Mouse (Mus musculus) intestine, embryonic 16.5 days (tissue): ENCODE results near the gene Batf2. TPM values are rescaled to one million over a fixed set of nuclear protein-coding genes. Genes with fewer than 3 reads are reported as not detected.

Experiments used
- ATAC-seq: fragments of 200-750 bp; cut with Nextera tagmentation; 2 replicates; pipeline ENCODE4 v1.8.0; 2017; ENCODE audit warnings: moderate TSS enrichment, moderate library complexity
- H3K27ac ChIP-seq: fragments of 300-500 bp; sonication (generic); 2 replicates; pipeline ENCODE4 v1.5.1; 2014; ENCODE audit warnings: mild to moderate bottlenecking, low read length
- H3K27me3 ChIP-seq: fragments of 300-500 bp; sonication (generic); replicated peaks from 2 replicates; pipeline ENCODE4 v1.6.1; 2014; ENCODE audit warnings: low read length, control low read depth, mixed read lengths; ENCODE audit not compliant: control insufficient read depth, insufficient read depth
- H3K36me3 ChIP-seq: fragments of 300-500 bp; sonication (generic); 2 replicates; pipeline ENCODE4 v1.6.1; 2014; ENCODE audit warnings: low read length, control low read depth; ENCODE audit not compliant: control insufficient read depth, insufficient read depth
- H3K4me1 ChIP-seq: fragments of 300-500 bp; sonication (generic); 2 replicates; pipeline ENCODE4 v1.6.1; 2014; ENCODE audit warnings: low read length, control low read depth, mixed read lengths; ENCODE audit not compliant: control insufficient read depth, insufficient read depth
- H3K4me2 ChIP-seq: fragments of 300-500 bp; sonication (generic); 2 replicates; pipeline ENCODE4 v1.6.1; 2014; ENCODE audit warnings: low read depth, low read length, control low read depth
- H3K4me3 ChIP-seq: fragments of 300-500 bp; sonication (generic); 2 replicates; pipeline ENCODE4 v1.5.1; 2014; ENCODE audit warnings: mild to moderate bottlenecking, low read length
- H3K9ac ChIP-seq: fragments of 300-500 bp; sonication (generic); 2 replicates; pipeline ENCODE4 v1.6.1; 2014; ENCODE audit warnings: low read depth, low read length
- H3K9me3 ChIP-seq: fragments of 300-500 bp; sonication (generic); 2 replicates; pipeline ENCODE4 v1.6.1; 2016; ENCODE audit warnings: low read length, control low read depth; ENCODE audit not compliant: control insufficient read depth
- WGBS: fragments of 180-500 bp; shearing (Covaris S2); extraction: QIAGEN DNeasy Blood & Tissue Kit; methylation state at CpG from one replicate; pipeline ENCODE4 v1.1.7; 2014; 5-methylcytosine and 5-hydroxymethylcytosine counted together
- polyA plus RNA-seq: library from polyadenylated mRNA; unstranded; fragments of >200 nt; fragmentation: Nextera tagmentation; extraction: Ambion mirVana; gene quantifications from 2 replicates; pipeline ENCODE4 v1.2.1, GENCODE M21; 2015

The Batf2 gene
- 1.1 and 1.8 TPM in 2 replicates for polyA plus RNA-seq

- Histone ChIP-seq H3K9ac (peak within 1 kb of the TSS; percentile 86), H3K36me3 (peaks cover 4% of the 10 kb centered on the region; the same call in 1 of the 2 replicates), H3K4me2 (peak within 1 kb of the TSS; percentile 83), H3K27me3 (no peaks in the 10 kb centered on the region), H3K27ac (peak within 1 kb of the TSS; percentile 93), H3K9me3 (no peaks in the 10 kb centered on the region), H3K4me1 (0 out of 2 replicates have a peak, but pooled peaks cover 3% of the 10 kb centered on the region), H3K4me3 (peak within 1 kb of the TSS; percentile 75)
- under 1% methylated on average over 68 of the region's 68 CpGs for WGBS
- ATAC-seq = peak; percentile 95
These were observed at the start of gene Batf2 for GRCm38 (mm10) chr19:6140678-6141393. Gene Batf2 (plus strand): TSS chr19:6140983.

- H3K36me3 ChIP-seq = peaks cover 9% of the 10 kb centered on the region; the same call in 1 of the 2 replicates
- H3K4me2 ChIP-seq = no peak within 1 kb of the TSS
- no peaks in the 10 kb centered on the region for H3K27me3 ChIP-seq
- no peak within 1 kb of the TSS for H3K27ac ChIP-seq
- H3K9me3 ChIP-seq = no peaks in the 10 kb centered on the region
- H3K4me1 ChIP-seq = no peaks in the 10 kb centered on the region
- no peak within 1 kb of the TSS for H3K4me3 ChIP-seq
- no peak for ATAC-seq
- no peak within 1 kb of the TSS for H3K9ac ChIP-seq
- 85% methylated on average over 7 of the region's 7 CpGs for WGBS
These were observed 46.7 kb upstream of the Batf2 start, which contains the start of gene AC131692.1 for GRCm38 (mm10) chr19:6094119-6094518. Gene AC131692.1 (plus strand): TSS chr19:6094419.

GRCm38 (mm10) chr19:6097847-6098246 is 42.9 kb upstream of the Batf2 start:
- Histone ChIP-seq H3K4me3 (no peak overlapping the region), H3K36me3 (peaks cover 2% of the 10 kb centered on the region; the same call in 1 of the 2 replicates), H3K27ac (no peak overlapping the region), H3K9ac (no peak overlapping the region), H3K4me1 (0 out of 2 replicates have a peak, but pooled peaks cover 2% of the 10 kb centered on the region), H3K4me2 (no peak overlapping the region), H3K27me3 (no peaks in the 10 kb centered on the region), H3K9me3 (no peaks in the 10 kb centered on the region)
- no peak for ATAC-seq
- 95% methylated on average over 3 of the region's 3 CpGs for WGBS

GRCm38 (mm10) chr19:6101186-6101585 is 39.6 kb upstream of the Batf2 start:
- no peak overlapping the region for H3K27ac ChIP-seq
- no peaks in the 10 kb centered on the region for H3K27me3 ChIP-seq
- WGBS = 67% methylated on average over 6 of the region's 6 CpGs
- H3K9ac ChIP-seq = no peak overlapping the region
- no peak overlapping the region for H3K4me3 ChIP-seq
- peaks cover 14% of the 10 kb centered on the region for H3K4me1 ChIP-seq
- H3K36me3 ChIP-seq = peaks cover 2% of the 10 kb centered on the region; the same call in 1 of the 2 replicates
- ATAC-seq = no peak
- H3K4me2 ChIP-seq = no peak overlapping the region
- no peaks in the 10 kb centered on the region for H3K9me3 ChIP-seq

GRCm38 (mm10) chr19:6102169-6102853 is 38.5 kb upstream of the Batf2 start:
- H3K4me2 ChIP-seq = no peak overlapping the region
- H3K4me3 ChIP-seq = no peak overlapping the region
- no peaks in the 10 kb centered on the region for H3K9me3 ChIP-seq
- no peaks in the 10 kb centered on the region for H3K27me3 ChIP-seq
- H3K36me3 ChIP-seq = peaks cover 2% of the 10 kb centered on the region; the same call in 1 of the 2 replicates
- WGBS = 72% methylated on average over 6 of the region's 6 CpGs
- H3K4me1 ChIP-seq = peaks cover 14% of the 10 kb centered on the region
- no peak overlapping the region for H3K27ac ChIP-seq
- no peak overlapping the region for H3K9ac ChIP-seq
- 0 out of 2 replicates have a peak, but pooled peaks have one; percentile 31 for ATAC-seq

GRCm38 (mm10) chr19:6104476-6104875 is 36.3 kb upstream of the Batf2 start:
- Histone ChIP-seq H3K4me2 (no peak overlapping the region), H3K36me3 (no peaks in the 10 kb centered on the region), H3K9me3 (no peaks in the 10 kb centered on the region), H3K9ac (no peak overlapping the region), H3K4me1 (peaks cover 14% of the 10 kb centered on the region), H3K27me3 (no peaks in the 10 kb centered on the region), H3K4me3 (no peak overlapping the region), H3K27ac (peak overlapping the region; percentile 75)
- 50% methylated on average over 4 of the region's 4 CpGs for WGBS
- ATAC-seq = peak; percentile 80

GRCm38 (mm10) chr19:6105586-6105985 is 35.2 kb upstream of the Batf2 start, which contains the start of gene Naaladl1:
Gene Naaladl1 (plus strand): TSS chr19:6105782.
- peak within 1 kb of the TSS; percentile 19 for H3K4me2 ChIP-seq
- H3K9ac ChIP-seq = peak within 1 kb of the TSS; percentile 60
- H3K9me3 ChIP-seq = no peaks in the 10 kb centered on the region
- H3K4me1 ChIP-seq = peaks cover 14% of the 10 kb centered on the region
- ATAC-seq = peak; percentile 63
- H3K27me3 ChIP-seq = no peaks in the 10 kb centered on the region
- H3K27ac ChIP-seq = peak within 1 kb of the TSS; percentile 78
- H3K36me3 ChIP-seq = no peaks in the 10 kb centered on the region
- H3K4me3 ChIP-seq = peak within 1 kb of the TSS; percentile 44
- WGBS = 68% methylated on average over 7 of the region's 7 CpGs

GRCm38 (mm10) chr19:6113116-6113515 is 27.7 kb upstream of the Batf2 start:
- Histone ChIP-seq H3K4me2 (no peak overlapping the region), H3K9ac (no peak overlapping the region), H3K4me1 (peaks cover 15% of the 10 kb centered on the region), H3K27ac (no peak overlapping the region), H3K4me3 (no peak overlapping the region), H3K36me3 (peaks cover 15% of the 10 kb centered on the region), H3K9me3 (no peaks in the 10 kb centered on the region), H3K27me3 (no peaks in the 10 kb centered on the region)
- ATAC-seq = no peak
- WGBS = 65% methylated on average over 6 of the region's 6 CpGs

- Histone ChIP-seq H3K4me1 (peaks cover 24% of the 10 kb centered on the region), H3K4me2 (peak overlapping the region; percentile 85), H3K36me3 (peaks cover 15% of the 10 kb centered on the region), H3K9ac (peak overlapping the region; percentile 2; the same call in 1 of the 2 replicates), H3K27me3 (no peaks in the 10 kb centered on the region), H3K4me3 (no peak overlapping the region), H3K9me3 (no peaks in the 10 kb centered on the region), H3K27ac (no peak overlapping the region)
- ATAC-seq = no peak
- 89% methylated on average over 15 of the region's 15 CpGs for WGBS
These were observed 24.5 kb upstream of the Batf2 start for GRCm38 (mm10) chr19:6116113-6116850.
